Mouse (Mus musculus): Measurements from ENCODE around the gene Igf2bp2.

Gene Igf2bp2

GRCm38 (mm10) chr16:22147131-22147530 lies 16.0 kb downstream of the Igf2bp2 start:
- no peak for DNase-seq

GRCm38 (mm10) chr16:22146071-22146470 lies 17.0 kb downstream of the Igf2bp2 start:
- DNase-seq = no peak

GRCm38 (mm10) chr16:22144490-22144889 lies 18.6 kb downstream of the Igf2bp2 start:
- no peak for DNase-seq

GRCm38 (mm10) chr16:22140861-22141260 lies 22.2 kb downstream of the Igf2bp2 start:
- DNase-seq = peak; percentile 72

- no peak for DNase-seq
These were observed 23.3 kb downstream of the Igf2bp2 start for GRCm38 (mm10) chr16:22139821-22140220.

GRCm38 (mm10) chr16:22136198-22136597 lies 26.9 kb downstream of the Igf2bp2 start:
- DNase-seq = no peak

GRCm38 (mm10) chr16:22131321-22131720 lies 31.8 kb downstream of the Igf2bp2 start:
- peak; percentile 43 for DNase-seq

- peak; percentile 52 for DNase-seq
These were observed 33.6 kb downstream of the Igf2bp2 start for GRCm38 (mm10) chr16:22129511-22129910.

- DNase-seq = no peak
These were observed 34.5 kb downstream of the Igf2bp2 start for GRCm38 (mm10) chr16:22128595-22128994.

- no peak for DNase-seq
These were observed 35.3 kb downstream of the Igf2bp2 start for GRCm38 (mm10) chr16:22127806-22128205.

GRCm38 (mm10) chr16:22126936-22127335 lies 36.2 kb downstream of the Igf2bp2 start:
- no peak for DNase-seq

- no peak for DNase-seq
These were observed 38.7 kb downstream of the Igf2bp2 start for GRCm38 (mm10) chr16:22124325-22124918.

GRCm38 (mm10) chr16:22123658-22124057 lies 39.4 kb downstream of the Igf2bp2 start:
- peak; percentile 21 for DNase-seq

- no peak for DNase-seq
These were observed 42.0 kb downstream of the Igf2bp2 start for GRCm38 (mm10) chr16:22121109-22121508.

GRCm38 (mm10) chr16:22119524-22119923 lies 43.6 kb downstream of the Igf2bp2 start:
- no peak for DNase-seq

GRCm38 (mm10) chr16:22118716-22119501 lies 44.2 kb downstream of the Igf2bp2 start:
- peak; percentile 47 for DNase-seq

- peak; percentile 11 for DNase-seq
These were observed 44.9 kb downstream of the Igf2bp2 start for GRCm38 (mm10) chr16:22118151-22118550.

- DNase-seq = no peak
These were observed 46.4 kb downstream of the Igf2bp2 start for GRCm38 (mm10) chr16:22116748-22117147.

- no peak for DNase-seq
These were observed 47.0 kb downstream of the Igf2bp2 start for GRCm38 (mm10) chr16:22116058-22116457.

- DNase-seq = no peak
These were observed 53.1 kb downstream of the Igf2bp2 start for GRCm38 (mm10) chr16:22110036-22110435.

GRCm38 (mm10) chr16:22109159-22109558 lies 53.9 kb downstream of the Igf2bp2 start:
- no peak for DNase-seq

- peak; percentile 63 for DNase-seq
These were observed 55.1 kb downstream of the Igf2bp2 start for GRCm38 (mm10) chr16:22107897-22108516.

- DNase-seq = no peak
These were observed 57.0 kb downstream of the Igf2bp2 start for GRCm38 (mm10) chr16:22106012-22106584.

- no peak for DNase-seq
These were observed 63.0 kb downstream of the Igf2bp2 start for GRCm38 (mm10) chr16:22100067-22100466.
